Mouse (Mus musculus) retina, adult 2 months (tissue): Measurements from ENCODE around the gene Kcns3.

Experiments
- DNase-seq: peaks from one replicate; pipeline ENCODE4 v3.0.0-alpha.2; 2012; ENCODE audit warnings: low read depth, low spot score

The Kcns3 gene

DNA sequence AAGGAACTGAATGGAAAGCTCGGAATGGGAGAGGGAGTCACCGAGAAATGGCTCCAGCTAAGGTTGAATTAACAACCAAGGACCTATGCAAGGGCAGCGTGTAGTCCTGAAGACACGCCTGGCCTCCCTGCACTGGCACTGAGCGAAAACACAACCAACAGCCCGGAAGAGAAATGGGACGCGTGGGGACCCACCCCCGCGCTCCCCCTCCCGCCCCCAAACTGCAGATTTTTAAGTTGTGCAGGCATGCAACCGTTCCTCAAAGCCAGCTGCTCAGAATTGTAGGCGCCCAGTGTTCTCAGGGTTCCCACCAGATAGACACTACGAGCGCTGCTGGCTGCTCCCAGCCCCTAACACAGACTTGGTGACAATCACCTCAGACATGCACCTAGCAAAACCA lies at the start of gene Kcns3:
Gene Kcns3, minus strand, starts transcription at position 42 of the 400 bp plus-strand sequence.
- no peak for DNase-seq

DNA sequence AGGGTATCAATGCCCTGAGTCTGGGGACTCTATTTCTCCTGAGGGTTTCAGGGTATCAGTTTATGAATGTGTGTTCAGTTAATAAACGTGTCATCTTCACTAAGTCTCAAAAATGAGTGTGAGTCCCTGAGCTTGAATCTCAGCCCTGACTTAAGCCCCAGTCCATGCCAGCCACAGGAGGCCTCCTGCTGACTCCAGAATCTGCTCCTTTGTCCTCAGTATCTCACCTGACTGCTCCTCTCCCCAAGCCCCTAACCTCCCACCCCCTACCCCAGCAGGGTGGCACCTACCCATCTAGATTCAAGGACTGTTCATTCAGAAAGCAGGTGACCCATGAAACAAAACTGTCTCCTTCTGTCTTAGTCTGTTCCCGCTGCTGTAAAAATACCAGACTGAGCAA lies 47.7 kb upstream of the Kcns3 start:
- DNase-seq = no peak

DNA sequence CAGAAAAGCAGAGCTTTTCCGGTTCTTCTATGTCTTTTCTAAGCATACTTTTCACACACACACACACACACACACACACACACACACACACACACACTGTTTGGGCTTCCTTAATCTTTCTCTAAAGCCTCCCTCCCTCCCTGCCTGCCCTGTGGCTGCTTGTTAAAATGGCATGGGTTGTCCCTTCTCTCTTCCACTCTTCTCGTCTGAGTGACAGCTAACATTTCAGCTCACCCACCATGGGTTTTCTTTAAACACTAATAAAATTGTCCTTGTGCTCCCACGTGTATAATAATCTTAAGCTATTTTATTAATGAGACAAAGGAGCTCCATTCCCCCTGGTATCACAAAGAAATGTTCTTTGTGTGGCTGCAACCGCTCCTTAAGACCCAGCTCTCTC lies 47.2 kb upstream of the Kcns3 start:
- DNase-seq = no peak

DNA sequence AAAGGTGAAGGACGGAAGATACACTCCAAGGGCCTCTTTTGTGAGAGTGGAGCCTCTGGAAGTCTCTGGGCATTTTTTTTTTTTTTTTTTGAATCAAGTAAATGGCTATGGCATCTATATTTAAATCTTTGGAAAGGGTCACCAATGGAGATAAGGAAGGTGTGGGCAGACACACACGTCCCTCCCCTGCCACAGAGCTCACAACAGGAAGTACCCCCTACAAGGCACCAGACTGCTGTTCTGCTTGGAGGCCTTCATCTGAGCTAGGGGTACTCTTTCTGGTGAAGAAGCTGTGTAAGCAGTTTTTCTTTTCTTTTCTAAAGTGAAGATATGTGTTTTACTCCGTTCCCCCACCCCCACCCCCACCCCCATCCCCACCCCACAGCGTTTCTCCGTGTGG lies 46.0 kb upstream of the Kcns3 start:
- no peak for DNase-seq

DNA sequence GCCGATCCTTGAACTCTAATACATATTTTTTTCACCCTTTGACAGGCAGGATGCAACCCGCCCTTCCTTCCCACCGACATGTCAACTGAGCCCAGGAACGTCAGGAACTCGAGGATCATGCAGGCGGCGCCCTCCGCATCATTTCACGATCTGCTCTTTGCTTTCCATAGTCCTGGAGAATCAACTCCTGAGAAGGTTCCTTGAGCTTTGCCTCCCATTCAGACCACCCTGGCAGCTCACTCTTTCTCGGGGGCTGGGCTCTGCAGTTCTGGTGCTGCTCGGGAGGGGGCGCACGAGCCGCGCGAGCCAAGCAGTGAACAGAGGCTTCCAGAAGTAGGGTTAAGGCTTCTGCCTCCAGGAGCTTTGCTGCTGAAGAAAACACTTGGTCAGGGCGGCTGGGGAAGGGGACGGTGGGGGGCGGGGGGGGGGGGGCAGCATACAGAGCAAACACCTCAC lies 45.3 kb upstream of the Kcns3 start:
- DNase-seq = no peak

DNA sequence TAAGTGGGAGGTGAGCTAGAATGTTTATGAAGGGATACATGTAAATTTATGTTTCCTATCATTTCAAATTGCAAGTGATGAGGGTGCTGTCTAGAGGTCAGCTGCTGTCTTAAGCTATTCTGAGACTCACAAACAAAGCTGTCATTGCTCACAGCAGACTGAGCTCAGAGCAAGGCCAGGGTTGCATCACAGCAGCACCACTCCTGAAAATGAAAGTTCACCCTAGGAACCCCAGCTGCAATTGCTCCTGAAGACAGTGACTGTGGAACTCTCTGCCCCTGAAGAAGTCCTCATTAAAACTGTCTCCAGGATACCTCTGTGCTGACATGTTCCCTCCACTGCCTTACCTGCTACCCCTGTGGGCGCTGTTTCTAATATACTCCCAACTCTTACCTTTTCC lies 44.2 kb upstream of the Kcns3 start:
- DNase-seq = no peak

DNA sequence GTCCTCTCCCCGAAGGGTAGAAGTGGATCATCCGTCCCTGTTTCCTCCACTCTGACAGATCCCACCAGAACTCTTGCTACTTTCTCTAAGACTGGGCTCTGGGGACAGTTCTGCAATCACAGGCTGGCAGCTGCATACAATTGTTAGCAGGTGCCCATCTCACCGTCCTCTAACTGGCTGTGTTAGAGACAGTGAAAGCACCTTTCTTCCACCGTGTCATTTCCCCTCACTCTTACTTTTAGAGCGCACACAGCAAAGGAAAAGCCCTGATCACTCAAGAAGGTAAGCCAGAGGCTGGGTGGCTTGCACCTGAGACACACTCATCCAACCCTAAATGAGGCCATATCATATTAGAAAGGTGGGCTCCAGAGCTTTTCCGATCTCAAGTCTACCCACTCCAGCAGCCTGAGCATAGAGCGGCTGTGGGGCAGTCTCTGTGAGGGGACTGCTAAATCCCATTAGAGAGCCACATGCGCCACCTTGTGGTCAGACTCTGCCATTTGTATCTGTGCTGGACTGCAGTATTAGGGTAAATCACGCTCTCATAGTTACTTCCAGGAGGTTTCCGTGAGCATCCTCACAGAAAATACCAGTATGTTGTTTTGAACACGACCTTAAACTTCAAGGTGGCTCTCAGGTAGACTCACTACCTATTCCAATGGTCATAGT lies 27.8 kb upstream of the Kcns3 start:
- DNase-seq = peak; percentile 54

DNA sequence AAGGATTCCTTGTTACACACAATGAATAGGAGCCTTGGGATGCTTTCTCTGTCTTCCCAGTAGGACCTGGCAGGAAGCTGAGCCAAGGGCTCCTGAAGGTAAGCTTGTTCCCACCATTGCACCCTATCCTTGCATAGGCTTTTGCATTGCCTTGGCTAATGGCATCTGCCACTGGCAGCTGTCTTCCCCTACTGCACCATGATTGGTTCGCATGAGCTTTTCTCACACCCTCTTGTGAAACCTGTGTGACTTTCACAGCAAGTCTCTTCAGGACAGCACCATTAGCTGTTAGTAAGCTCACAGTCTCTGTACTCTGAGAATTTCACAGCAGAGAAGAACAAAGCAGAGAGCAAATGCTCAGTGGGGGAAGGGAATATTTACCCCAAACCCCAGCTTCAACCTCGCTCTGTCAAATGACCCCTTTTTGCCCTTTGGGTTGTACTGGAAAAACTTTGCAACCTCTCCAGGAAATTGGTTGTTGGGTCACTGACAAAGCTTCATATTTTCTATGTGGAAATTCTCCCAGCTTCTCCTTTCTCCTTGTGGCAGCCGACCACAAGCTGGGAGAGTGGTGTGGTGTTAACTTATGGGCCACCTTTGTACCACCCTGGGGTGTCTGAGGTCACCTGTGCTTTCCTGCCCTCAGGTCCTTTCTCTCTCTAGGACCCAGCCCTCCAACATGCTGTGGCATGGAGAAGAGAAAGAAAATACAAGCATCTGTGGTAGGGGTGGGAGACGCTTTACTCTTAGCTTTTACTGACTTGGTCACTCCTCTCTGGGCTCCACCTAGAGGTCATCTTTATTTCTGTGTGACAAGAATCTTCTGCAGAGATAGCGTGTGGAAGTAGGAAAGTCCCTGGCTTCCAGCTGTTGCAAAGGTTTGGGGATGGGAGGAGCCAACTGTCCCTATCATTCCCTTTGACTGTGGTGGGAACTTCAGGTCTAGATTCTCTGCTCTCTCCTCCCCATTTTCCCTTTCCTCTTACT lies 26.8 kb upstream of the Kcns3 start:
- DNase-seq = no peak

DNA sequence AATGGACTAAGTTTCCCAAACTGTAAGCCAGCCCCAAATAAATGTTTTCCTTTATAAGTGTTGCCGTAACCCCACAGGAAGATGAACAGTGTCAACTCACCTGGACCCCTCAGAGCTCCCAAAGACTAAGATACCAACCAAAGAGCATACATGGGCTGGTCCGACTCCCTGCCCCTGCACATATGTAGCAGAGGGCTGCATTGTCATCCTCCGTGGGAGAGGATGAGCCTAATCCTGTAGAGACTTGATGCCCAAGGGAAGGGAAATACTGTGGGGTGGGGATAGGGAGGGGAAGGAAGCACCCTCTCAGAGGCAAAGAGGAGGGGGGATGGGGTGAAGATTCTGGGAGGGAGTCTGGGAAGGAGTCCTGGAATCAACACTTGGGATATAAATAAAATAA lies 7.8 kb upstream of the Kcns3 start:
- no peak for DNase-seq

DNA sequence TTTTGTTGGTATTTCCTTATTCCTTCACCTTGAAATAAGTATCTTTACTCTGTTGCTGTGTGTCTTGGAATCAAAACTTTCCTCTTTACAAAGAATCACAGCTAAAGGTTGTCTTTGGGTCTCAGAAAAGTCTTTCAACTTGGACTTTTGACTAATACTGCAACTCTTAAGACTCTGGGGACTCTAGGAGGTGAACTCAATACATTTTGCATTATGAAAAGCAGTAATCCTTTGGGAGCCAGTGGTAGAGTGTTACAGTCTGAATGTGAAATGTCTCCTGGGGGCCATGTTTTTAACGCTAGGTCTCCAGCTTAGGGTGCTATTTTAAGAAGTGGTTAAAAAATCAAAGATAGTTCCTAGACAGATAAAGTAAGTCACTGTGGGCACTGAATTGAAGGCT lies 4.3 kb upstream of the Kcns3 start:
- DNase-seq = no peak

DNA sequence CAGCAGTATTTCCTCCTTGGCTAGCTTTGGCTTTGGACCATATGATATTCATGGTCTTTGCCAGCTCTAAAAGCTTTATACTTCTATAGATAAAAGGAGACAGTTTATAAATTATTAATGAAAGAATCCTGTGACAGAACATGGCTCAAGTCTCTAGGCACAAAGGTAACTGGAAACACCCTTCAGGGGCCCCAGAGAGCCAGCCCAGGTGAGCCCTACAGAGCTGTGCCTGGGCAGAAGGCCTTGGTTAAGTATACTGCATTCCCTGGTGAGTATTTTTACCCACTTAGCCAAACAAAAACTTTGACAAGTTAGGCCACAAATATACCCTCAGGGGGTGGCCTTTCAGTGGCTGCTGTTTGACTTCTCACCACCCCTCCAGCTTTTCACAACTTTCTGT lies 2.7 kb upstream of the Kcns3 start:
- no peak for DNase-seq

DNA sequence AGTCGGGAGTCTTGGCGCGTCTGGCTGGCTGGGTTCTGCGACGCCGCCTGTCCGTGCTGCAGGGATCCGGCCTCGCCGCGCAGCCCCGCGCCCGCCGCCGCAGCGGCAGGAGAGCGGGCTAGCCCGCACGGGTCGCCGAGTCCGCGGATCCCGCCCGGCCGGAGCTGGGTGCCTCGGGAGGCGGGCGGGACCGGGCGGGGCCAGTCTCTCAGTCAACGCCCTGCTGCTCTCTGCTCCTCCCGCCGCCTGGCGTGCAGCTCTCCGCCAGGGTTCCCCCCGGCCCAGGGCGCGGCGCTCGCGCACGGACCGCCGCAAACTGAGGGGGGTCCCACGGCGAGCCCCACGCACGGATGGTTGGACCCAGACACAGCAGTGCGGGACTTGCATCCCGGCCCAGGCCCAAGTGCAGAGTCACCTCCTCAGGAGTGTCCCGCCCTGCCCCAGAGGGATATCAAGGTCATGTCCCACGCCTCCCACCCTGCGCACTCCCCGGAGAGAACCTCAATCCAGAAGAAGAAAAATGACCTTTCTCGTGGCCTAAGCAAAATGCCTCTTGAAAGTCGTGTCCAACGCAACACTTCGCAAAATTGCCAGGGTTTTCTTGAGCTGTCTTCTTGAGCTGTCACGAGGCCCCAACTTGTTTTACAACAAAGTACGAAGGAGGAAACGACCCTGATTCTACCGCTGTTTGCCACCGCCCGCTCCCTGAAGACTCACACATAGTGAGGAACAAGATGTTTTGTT lies 492 bp downstream of the Kcns3 start:
- no peak for DNase-seq

DNA sequence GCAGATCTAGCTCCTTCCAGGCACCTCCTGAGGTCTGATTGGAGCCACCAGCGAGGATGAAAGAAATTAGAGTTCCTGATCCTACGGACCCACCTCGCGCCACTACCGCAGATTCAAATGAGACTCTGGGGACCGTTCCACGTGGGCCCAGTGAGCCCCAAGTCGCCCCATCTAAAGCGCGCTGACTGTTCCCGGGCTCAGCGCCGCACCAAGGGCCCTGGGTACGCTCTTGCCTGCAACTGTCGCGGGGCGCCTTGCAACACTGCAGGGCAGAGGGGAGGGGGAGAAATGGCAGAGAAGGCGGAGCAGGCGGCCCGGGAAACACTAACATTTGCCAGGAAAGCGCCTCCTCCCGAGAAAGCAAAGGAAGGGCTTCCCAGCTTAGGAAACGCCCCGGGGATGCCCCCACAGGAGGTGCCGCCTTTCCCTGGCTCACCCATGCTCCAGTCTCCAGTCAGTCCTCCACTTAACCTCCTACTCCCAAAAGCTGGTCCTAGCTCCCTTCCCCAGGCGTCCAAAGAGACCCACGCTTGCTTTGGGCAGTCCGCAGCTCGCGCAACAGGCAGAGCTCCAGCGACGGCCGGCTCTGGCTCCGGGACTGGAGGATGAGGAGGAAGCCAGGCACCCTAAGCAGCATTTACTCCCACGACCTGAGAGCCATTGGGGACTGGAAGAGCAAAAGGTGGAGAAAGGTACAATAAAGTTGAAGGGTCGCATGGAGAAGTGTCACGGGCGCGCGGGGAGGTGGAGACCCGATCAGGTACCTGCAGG lies 1.2 kb downstream of the Kcns3 start:
- DNase-seq = no peak

DNA sequence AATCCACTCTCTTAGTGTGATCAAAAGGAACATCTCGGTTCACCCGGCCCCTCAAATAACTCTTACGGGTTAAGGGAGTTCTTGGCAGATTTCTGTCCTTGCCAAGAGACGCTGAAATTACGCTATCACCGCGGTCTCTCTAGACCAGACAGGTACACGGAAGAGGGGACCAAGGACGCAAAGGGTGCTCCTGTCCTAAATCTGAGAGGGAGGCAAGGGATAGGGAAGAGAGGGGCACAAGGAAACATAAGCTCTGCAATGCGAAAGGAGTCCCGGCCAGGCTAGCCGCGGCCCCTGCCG lies 1.8 kb downstream of the Kcns3 start:
- DNase-seq = no peak

DNA sequence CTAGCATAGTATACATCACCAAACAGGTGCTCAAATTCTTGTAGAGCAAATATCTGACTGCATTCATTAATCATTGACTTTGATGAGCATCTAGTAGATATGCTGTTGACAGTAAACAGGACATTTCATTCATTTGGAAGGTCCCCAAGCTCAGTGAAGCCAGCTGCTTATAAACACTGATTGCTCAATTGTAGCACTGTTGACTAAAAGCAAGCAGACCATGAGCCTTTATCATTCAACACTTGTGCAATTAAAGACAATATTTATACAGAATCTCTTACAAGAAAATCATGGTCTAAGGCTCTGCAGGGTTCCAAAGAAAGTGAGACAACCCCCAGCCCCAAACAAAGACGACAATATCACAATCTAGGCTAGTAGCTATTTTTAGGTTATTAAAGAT lies 6.0 kb downstream of the Kcns3 start:
- DNase-seq = no peak

DNA sequence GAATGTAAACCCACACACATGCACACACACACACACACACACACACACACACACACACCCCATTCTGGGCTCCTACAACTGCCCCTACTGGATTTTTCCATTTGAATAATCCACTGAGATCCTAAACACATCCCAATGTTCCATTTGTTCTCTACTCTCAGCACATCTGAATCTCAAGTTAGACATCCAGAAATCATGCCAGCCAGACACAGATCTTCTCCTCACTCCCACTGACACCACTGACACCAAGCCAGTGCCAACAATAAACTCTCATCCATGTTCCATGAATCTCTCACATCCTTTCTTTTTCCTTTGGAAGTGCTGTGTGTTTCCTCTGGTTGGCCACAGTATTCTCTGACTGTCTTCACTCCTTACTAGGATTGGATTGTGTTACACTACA lies 18.4 kb downstream of the Kcns3 start:
- DNase-seq = no peak

DNA sequence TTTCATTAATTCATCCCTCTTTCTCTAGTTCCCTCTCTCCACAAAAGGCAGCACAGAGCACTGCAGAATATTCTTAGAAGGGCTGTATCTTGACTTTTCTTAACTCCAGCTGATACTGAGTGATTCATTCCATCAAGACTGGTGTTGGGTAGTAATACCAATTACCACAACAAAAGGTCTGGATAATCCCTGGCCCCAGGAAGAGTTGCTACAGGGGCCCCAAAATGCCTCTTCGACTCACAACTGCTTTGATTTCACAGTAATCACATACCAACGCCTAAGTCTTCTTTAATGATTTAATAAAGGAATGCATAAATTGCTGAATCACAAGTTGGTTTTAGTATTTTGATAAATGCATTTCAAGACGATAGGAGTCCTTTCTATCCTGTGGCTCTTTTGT lies 21.7 kb downstream of the Kcns3 start:
- no peak for DNase-seq

DNA sequence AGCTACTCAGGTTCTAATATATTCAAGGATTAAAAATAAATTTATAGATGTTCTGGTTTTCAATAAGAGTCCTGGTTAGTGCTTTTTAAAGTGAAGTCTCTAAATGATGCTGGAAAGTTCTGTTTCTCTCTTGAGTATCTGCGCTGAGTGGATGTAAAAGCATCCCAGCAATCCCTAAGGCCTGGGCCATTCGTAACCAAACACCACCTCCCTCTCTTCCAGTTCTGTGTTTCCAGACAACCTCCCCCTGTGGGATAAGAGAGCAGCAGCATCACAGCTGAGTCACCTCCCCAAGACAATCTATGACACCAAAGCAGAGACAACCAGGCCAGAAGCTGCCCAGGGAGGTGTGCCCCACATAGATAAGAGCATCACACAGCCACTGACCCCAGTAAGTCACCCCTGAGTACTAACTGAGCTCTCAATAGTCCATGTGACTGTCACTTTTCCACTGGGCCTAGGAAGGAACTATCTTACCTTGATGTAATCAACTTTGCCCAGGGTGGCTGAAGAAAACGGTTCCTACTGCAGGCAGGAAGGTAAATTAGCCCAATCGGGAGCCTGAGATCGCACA lies 24.6 kb downstream of the Kcns3 start:
- no peak for DNase-seq

DNA sequence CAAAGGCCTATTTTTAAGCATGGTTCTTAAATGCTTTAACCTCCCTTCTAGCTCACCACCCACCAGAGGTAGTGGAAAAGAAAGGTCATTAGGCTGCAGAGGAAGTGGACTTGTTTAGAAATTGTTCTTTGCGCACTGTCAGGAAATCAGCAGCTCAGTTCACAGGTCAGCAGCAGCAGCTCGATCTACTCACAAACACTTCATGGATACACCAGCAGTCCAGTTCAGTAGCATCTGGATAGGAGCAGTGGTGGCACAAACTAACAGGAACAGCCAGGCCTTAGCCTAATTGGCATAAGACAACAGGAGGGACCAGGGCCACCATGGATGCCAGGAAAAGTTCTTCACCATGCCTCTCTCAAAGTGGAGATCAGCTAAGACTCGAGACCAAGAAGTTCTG lies 49.3 kb downstream of the Kcns3 start:
- no peak for DNase-seq

DNA sequence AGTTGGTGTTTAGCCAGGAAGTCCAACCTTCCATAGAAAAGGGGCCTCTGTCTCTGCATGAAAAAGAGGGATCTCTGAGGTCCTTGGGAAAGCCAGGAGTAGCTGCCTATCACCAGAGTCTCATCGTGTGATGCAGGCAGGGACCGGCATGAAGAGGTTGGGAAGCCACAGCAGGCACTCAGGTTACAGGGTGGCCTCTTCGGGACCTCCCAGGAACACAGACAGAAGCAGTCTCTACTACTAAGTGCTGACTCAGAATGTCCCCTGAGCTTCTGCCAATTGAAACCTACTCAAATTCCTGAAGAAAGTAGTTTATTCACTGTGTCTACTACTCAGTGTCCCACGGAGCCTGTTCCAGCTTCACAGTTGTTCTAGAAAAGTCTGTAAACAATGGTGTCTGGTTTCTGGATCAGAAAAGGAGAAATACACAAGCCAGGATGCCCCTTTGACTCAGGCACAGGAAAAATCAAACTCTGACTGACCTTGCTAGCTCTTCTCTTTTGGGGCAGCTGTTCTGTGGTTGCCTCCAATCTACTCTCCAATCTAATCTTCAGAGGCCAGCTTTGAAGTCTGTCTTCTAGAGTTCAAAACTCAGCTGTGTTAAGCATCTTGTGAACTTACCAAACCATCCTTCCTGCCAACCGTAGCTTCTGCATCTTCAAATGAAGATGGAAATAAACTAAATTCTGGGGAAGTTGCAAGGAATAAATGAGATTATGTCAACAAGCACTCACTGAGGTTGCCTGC lies 62.1 kb downstream of the Kcns3 start:
- no peak for DNase-seq

DNA sequence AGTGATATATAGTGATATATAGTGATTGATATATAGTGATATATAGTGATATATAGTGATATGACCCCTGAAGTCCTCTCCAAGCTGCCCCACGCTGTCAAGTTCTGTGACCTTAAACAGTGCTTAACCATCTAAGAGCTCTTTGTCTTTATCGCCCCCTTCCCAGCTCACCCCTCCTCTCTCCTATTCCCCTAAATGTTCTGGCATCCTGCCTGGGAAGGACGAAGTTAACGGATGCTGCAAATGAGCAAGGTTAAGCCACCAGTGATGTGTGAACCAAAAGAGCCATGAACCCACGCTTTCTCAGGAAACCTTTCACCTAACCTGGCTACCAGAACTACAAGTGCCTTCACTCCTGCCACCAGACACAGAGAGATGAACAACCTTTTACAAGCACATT lies 64.0 kb downstream of the Kcns3 start:
- DNase-seq = no peak
